Mouse (Mus musculus) stomach, embryonic 15.5 days (tissue): ENCODE results near the gene Togaram2. TPM values are rescaled to one million over a fixed set of nuclear protein-coding genes. Genes with fewer than 3 reads are reported as not detected.
"Not testable (repeated sequence)": the region's sequence is repeated elsewhere in the genome, so short reads cannot be mapped to it uniquely, and the experiment has no call there.

Experiments
- ATAC-seq: fragments of 200-750 bp; cut with Nextera tagmentation; 2 replicates; pipeline ENCODE4 v1.8.0; 2017; ENCODE audit warnings: low read depth, moderate number of reproducible peaks, moderate TSS enrichment; ENCODE audit not compliant: insufficient read depth, low FRiP score
- H3K27ac ChIP-seq: fragments of 300-500 bp; sonication (generic); 2 replicates; pipeline ENCODE4 v1.5.1; 2015; ENCODE audit warnings: mild to moderate bottlenecking, inconsistent platforms
- H3K27me3 ChIP-seq: fragments of 300-500 bp; sonication (generic); replicated peaks from 2 replicates; pipeline ENCODE4 v1.6.1; 2015; ENCODE audit warnings: inconsistent platforms
- H3K36me3 ChIP-seq: fragments of 300-500 bp; sonication (generic); 2 replicates; pipeline ENCODE4 v1.6.1; 2015; ENCODE audit warnings: inconsistent platforms
- H3K4me1 ChIP-seq: fragments of 300-500 bp; sonication (generic); 2 replicates; pipeline ENCODE4 v1.6.1; 2015; ENCODE audit warnings: inconsistent platforms
- H3K4me2 ChIP-seq: fragments of 300-500 bp; sonication (generic); 2 replicates; pipeline ENCODE4 v1.6.1; 2015; ENCODE audit warnings: mild to moderate bottlenecking, inconsistent platforms
- H3K4me3 ChIP-seq: fragments of 300-500 bp; sonication (generic); replicated peaks from 2 replicates; pipeline ENCODE4 v1.5.1; 2015; ENCODE audit warnings: inconsistent platforms
- H3K9ac ChIP-seq: fragments of 300-500 bp; sonication (generic); 2 replicates; pipeline ENCODE4 v1.6.1; 2015; ENCODE audit warnings: inconsistent platforms
- H3K9me3 ChIP-seq: fragments of 300-500 bp; sonication (generic); 2 replicates; pipeline ENCODE4 v1.6.1; 2016; ENCODE audit warnings: inconsistent platforms
- WGBS: fragments of 180-500 bp; shearing (Covaris S2); methylation state at CpG from one replicate; pipeline ENCODE4 v1.1.7; 2015; 5-methylcytosine and 5-hydroxymethylcytosine counted together
- polyA plus RNA-seq: library from polyadenylated mRNA; unstranded; fragments of >200 nt; fragmentation: Nextera tagmentation; extraction: Ambion mirVana; gene quantifications from 2 replicates; pipeline ENCODE4 v1.2.1, GENCODE M21; 2015

Gene Togaram2
- 0.39 and 0.40 TPM in 2 replicates for polyA plus RNA-seq

DNA sequence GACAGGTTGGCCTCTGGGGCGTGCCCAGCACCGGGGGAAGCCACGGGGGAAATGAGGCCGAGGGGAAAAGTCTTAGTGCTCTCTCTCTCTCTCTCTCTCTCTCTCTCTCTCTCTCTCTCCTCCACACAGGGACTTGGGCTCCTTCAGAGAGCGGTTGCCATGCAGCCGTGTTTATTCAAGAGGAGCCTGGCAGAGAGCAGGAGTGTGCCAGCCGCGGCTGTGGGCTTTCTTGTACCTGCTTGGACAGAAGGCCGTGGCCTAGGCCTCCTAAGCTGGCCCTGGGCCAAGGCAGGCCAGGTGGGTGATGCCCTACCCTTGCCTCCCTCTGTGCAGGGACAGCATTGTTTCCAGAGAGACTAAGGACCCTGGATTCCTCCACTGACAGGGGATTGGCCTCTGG lies at the start of gene Togaram2:
TSS of gene Togaram2 (plus strand) at position 170 of the 400 bp plus-strand sequence.
- Histone ChIP-seq H3K9ac (no peak within 1 kb of the TSS), H3K36me3 (no peaks in the 10 kb centered on the region), H3K4me3 (no peak within 1 kb of the TSS), H3K27me3 (no peaks in the 10 kb centered on the region), H3K4me2 (no peak within 1 kb of the TSS), H3K4me1 (peaks cover 11% of the 10 kb centered on the region; the same call in 1 of the 2 replicates), H3K27ac (no peak within 1 kb of the TSS), H3K9me3 (no peaks in the 10 kb centered on the region)
- no peak for ATAC-seq
- 44% methylated on average over 9 of the region's 9 CpGs for WGBS

DNA sequence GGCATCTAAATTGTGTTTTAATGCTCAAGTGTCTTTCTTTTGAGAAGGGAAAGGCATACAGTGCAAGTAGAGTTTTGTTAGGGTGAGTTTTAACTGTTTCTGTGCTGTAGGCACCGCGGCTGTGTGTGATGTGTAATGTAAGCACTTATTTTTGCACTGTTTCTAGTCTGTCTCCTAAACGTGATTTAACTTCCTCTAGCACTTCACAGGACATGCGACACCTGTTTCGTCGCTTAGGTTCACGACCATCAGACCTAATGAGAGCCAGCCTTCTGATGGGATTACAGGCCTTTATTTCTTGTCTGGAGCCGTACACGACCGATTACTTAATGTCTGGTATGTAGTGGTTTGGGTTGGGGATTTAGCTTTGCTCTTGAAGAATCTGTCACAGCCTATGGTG lies 41.3 kb upstream of the Togaram2 start:
- ATAC-seq, result no peak
- H3K4me2 ChIP-seq, result no peak overlapping the region
- H3K27me3 ChIP-seq, result no peaks in the 10 kb centered on the region
- 78% methylated on average over 10 of the region's 10 CpGs for WGBS
- no peak overlapping the region for H3K27ac ChIP-seq
- peaks cover 48% of the 10 kb centered on the region for H3K36me3 ChIP-seq
- H3K9ac ChIP-seq, result no peak overlapping the region
- no peak overlapping the region for H3K4me3 ChIP-seq
- no peaks in the 10 kb centered on the region for H3K9me3 ChIP-seq
- H3K4me1 ChIP-seq, result no peaks in the 10 kb centered on the region

GRCm38 (mm10) chr17:71633350-71633749 lies 39.7 kb upstream of the Togaram2 start:
- ATAC-seq, result no peak
- Histone ChIP-seq H3K4me2 (no peak overlapping the region), H3K27ac (no peak overlapping the region), H3K9me3 (no peaks in the 10 kb centered on the region), H3K4me3 (no peak overlapping the region), H3K36me3 (peaks cover 43% of the 10 kb centered on the region), H3K9ac (no peak overlapping the region), H3K4me1 (no peaks in the 10 kb centered on the region), H3K27me3 (no peaks in the 10 kb centered on the region)
- 87% methylated on average over 8 of the region's 8 CpGs for WGBS

- peaks cover 45% of the 10 kb centered on the region for H3K36me3 ChIP-seq
- H3K9me3 ChIP-seq, result no peaks in the 10 kb centered on the region
- H3K4me3 ChIP-seq, result no peak overlapping the region
- no peaks in the 10 kb centered on the region for H3K4me1 ChIP-seq
- H3K27ac ChIP-seq, result no peak overlapping the region
- H3K9ac ChIP-seq, result no peak overlapping the region
- 88% methylated on average over 8 of the region's 8 CpGs for WGBS
- ATAC-seq, result no peak
- no peak overlapping the region for H3K4me2 ChIP-seq
- no peaks in the 10 kb centered on the region for H3K27me3 ChIP-seq
Measured at GRCm38 (mm10) chr17:71636786-71637185, 36.3 kb upstream of the Togaram2 start.

DNA sequence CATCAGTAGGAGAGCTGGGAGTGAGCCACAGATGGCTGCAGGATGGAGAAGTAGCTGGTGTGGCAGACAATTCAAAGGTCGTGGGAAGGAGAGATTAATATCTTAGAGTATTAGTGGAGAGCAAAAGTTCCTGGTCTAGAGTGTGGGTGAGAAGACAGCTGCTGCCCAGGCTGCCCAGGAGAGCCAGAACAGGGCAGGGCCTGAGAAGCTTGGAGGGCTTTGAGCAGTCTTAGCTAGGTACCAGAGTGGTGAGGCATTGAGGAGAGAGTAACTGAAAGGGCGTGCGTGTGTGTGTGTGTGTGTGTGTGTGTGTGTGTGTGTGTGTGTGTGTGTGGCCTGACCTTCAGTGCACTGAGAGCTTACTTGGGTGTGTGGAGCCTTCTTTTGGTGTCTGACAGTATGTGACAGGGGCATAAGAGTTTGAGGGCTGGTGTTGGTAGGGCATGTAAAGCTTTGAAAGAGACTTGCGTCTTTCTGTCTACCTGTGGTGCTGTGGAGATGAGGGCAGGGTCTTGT lies 35.3 kb upstream of the Togaram2 start:
- Histone ChIP-seq H3K9ac (no peak overlapping the region), H3K4me1 (no peaks in the 10 kb centered on the region), H3K27me3 (no peaks in the 10 kb centered on the region), H3K27ac (no peak overlapping the region), H3K9me3 (no peaks in the 10 kb centered on the region), H3K4me2 (no peak overlapping the region), H3K36me3 (peaks cover 45% of the 10 kb centered on the region), H3K4me3 (no peak overlapping the region)
- no peak for ATAC-seq
- 82% methylated on average over 4 of the region's 4 CpGs for WGBS

- not testable (repeated sequence) for H3K4me1 ChIP-seq, H3K27me3 ChIP-seq, H3K4me2 ChIP-seq, H3K9ac ChIP-seq, H3K27ac ChIP-seq, H3K9me3 ChIP-seq, ATAC-seq, H3K4me3 ChIP-seq
- 77% methylated on average over 5 of the region's 5 CpGs for WGBS
- H3K36me3 ChIP-seq, result peaks cover 38% of the 10 kb centered on the region
Measured at GRCm38 (mm10) chr17:71639056-71639455, 34.0 kb upstream of the Togaram2 start.

DNA sequence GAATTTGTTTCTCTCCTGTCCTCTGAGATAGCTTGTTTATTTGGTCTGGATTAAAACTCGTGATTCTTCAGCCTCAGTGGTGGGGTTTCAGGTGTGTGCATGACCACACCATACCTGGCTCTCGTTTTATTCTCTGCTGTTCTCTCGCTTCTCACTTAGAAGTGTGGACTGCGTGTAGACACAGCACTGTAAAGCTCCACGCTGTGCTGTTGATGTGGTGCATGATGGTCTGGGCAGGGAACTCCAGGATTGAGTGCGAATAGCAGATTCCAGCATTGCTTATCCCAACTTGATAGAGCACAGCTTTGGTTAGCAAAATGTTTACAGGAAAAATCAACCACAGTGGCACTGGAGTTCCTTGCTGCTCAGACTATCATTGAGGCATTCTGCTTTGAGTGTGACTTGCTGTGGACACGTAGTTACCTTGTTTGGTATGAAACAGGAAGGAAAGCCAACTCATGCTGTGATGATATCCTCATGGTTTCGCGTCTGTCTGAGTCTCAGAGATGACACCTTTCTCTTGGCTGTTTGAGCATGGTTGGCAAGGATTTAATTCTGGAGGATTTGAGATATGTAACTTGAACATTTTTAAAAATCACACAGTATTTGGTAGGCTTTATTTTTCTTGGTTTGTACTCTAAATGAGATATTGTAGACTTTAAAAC lies 32.5 kb upstream of the Togaram2 start:
- WGBS, result 89% methylated on average over 9 of the region's 9 CpGs
- H3K4me1 ChIP-seq, result no peaks in the 10 kb centered on the region
- no peak overlapping the region for H3K9ac ChIP-seq
- no peak overlapping the region for H3K4me2 ChIP-seq
- no peak for ATAC-seq
- no peaks in the 10 kb centered on the region for H3K27me3 ChIP-seq
- H3K27ac ChIP-seq, result no peak overlapping the region
- no peaks in the 10 kb centered on the region for H3K9me3 ChIP-seq
- no peak overlapping the region for H3K4me3 ChIP-seq
- peaks cover 32% of the 10 kb centered on the region for H3K36me3 ChIP-seq

GRCm38 (mm10) chr17:71642190-71642589 lies 30.9 kb upstream of the Togaram2 start:
- Histone ChIP-seq H3K9ac (no peak overlapping the region), H3K9me3 (no peaks in the 10 kb centered on the region), H3K4me2 (no peak overlapping the region), H3K36me3 (peaks cover 31% of the 10 kb centered on the region), H3K27me3 (no peaks in the 10 kb centered on the region), H3K4me3 (no peak overlapping the region), H3K27ac (no peak overlapping the region), H3K4me1 (no peaks in the 10 kb centered on the region)
- WGBS, result 87% methylated on average over 3 of the region's 3 CpGs
- no peak for ATAC-seq

DNA sequence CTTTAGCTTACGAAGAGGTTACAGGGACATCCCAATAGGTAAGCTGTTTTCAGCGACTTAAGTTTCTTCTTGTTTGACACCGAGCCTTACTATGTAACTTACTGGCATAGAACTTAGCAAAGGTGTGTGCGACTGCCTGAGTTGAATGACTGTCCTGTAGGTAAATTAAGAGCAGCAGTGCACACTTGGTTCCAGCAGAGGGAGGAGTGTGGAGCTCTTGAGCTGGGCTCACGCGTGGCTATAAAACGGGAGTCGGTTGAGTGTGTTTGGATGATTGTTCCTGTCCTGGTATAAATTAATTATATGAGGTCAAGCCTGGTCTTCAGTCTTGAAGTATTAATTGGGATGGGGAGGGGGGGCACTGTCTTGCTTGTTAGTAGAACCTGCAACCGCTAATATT lies 23.1 kb upstream of the Togaram2 start:
- WGBS, result 89% methylated on average over 9 of the region's 9 CpGs
- H3K4me2 ChIP-seq, result no peak overlapping the region
- no peak overlapping the region for H3K27ac ChIP-seq
- no peak overlapping the region for H3K9ac ChIP-seq
- H3K9me3 ChIP-seq, result no peaks in the 10 kb centered on the region
- no peaks in the 10 kb centered on the region for H3K27me3 ChIP-seq
- no peaks in the 10 kb centered on the region for H3K4me1 ChIP-seq
- ATAC-seq, result no peak
- peaks cover 38% of the 10 kb centered on the region for H3K36me3 ChIP-seq
- H3K4me3 ChIP-seq, result no peak overlapping the region

GRCm38 (mm10) chr17:71652495-71652894 lies 20.6 kb upstream of the Togaram2 start:
- WGBS, result 82% methylated on average over 2 of the region's 2 CpGs
- Histone ChIP-seq H3K27ac (no peak overlapping the region), H3K4me1 (no peaks in the 10 kb centered on the region), H3K9me3 (no peaks in the 10 kb centered on the region), H3K36me3 (peaks cover 33% of the 10 kb centered on the region), H3K4me3 (no peak overlapping the region), H3K9ac (no peak overlapping the region), H3K27me3 (no peaks in the 10 kb centered on the region), H3K4me2 (no peak overlapping the region)
- no peak for ATAC-seq

GRCm38 (mm10) chr17:71652934-71653333 lies 20.1 kb upstream of the Togaram2 start:
- Histone ChIP-seq H3K9me3 (no peaks in the 10 kb centered on the region), H3K4me3 (no peak overlapping the region), H3K4me1 (no peaks in the 10 kb centered on the region), H3K27ac (no peak overlapping the region), H3K4me2 (no peak overlapping the region), H3K9ac (no peak overlapping the region), H3K36me3 (peaks cover 33% of the 10 kb centered on the region), H3K27me3 (no peaks in the 10 kb centered on the region)
- 80% methylated on average over 5 of the region's 5 CpGs for WGBS
- ATAC-seq, result no peak

DNA sequence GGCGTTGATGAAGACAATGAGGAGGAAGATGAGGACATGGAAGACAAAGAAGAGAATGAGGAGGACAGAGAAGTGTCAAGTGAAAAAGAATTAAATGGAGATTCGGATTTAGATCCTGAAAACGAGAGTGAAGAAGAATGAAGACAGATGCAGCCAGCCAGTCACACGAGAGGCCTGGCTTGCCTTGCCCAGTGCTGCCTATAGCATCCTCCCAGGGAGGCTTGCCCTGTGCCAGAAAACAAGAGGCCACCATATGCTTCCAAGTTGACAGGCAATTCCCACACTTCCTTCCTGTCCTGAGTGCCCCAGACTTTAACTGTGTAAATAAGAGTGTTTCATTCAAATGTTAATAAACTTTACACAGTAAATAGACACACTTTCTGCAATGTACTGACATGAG lies 15.5 kb upstream of the Togaram2 start:
- Histone ChIP-seq H3K9me3 (no peaks in the 10 kb centered on the region), H3K9ac (no peak overlapping the region), H3K4me3 (no peak overlapping the region), H3K4me1 (no peaks in the 10 kb centered on the region), H3K27ac (no peak overlapping the region), H3K4me2 (no peak overlapping the region), H3K36me3 (peaks cover 19% of the 10 kb centered on the region; the same call in 1 of the 2 replicates), H3K27me3 (no peaks in the 10 kb centered on the region)
- 88% methylated on average over 4 of the region's 4 CpGs for WGBS
- ATAC-seq, result no peak
